Mouse (Mus musculus) heart, postnatal 0 days (tissue): ENCODE results near the gene Tex10. TPM values are rescaled to one million over a fixed set of nuclear protein-coding genes. Genes with fewer than 3 reads are reported as not detected.

Source experiments
- ATAC-seq: fragments of 200-750 bp; cut with Nextera tagmentation; 2 replicates; pipeline ENCODE4 v1.8.0; 2017; ENCODE audit warnings: low read depth, moderate number of reproducible peaks, moderate library complexity; ENCODE audit not compliant: insufficient read depth
- DNase-seq: peaks from one replicate; pipeline ENCODE4 v3.0.0-alpha.2; 2016; ENCODE audit warnings: low spot score
- H3K27ac ChIP-seq: fragments of 300-500 bp; sonication (generic); 2 replicates; pipeline ENCODE4 v1.5.1; 2014; ENCODE audit warnings: low read depth, mild to moderate bottlenecking
- H3K27me3 ChIP-seq: fragments of 300-500 bp; sonication (generic); 2 replicates; pipeline ENCODE4 v1.6.1; 2014; ENCODE audit warnings: low read length, mixed read lengths; ENCODE audit not compliant: control insufficient read depth, insufficient read depth
- H3K36me3 ChIP-seq: fragments of 300-500 bp; sonication (generic); replicated peaks from 2 replicates; pipeline ENCODE4 v1.6.1; 2014; ENCODE audit warnings: low read length, mixed read lengths; ENCODE audit not compliant: control insufficient read depth, insufficient read depth
- H3K4me1 ChIP-seq: fragments of 300-500 bp; sonication (generic); 2 replicates; pipeline ENCODE4 v1.6.1; 2014; ENCODE audit warnings: antibody characterized with exemption; ENCODE audit not compliant: control insufficient read depth, insufficient read depth
- H3K4me2 ChIP-seq: fragments of 300-500 bp; sonication (generic); 2 replicates; pipeline ENCODE4 v1.6.1; 2014; ENCODE audit warnings: low read depth, mild to moderate bottlenecking, low read length, moderate library complexity
- H3K4me3 ChIP-seq: fragments of 300-500 bp; sonication (generic); 2 replicates; pipeline ENCODE4 v1.5.1; 2014; ENCODE audit warnings: low read depth, low read length
- H3K9ac ChIP-seq: fragments of 300-500 bp; sonication (generic); replicated peaks from 2 replicates; pipeline ENCODE4 v1.6.1; 2014; ENCODE audit warnings: low read depth, low read length, mixed read lengths
- H3K9me3 ChIP-seq: fragments of 300-500 bp; sonication (generic); replicated peaks from 2 replicates; pipeline ENCODE4 v1.6.1; 2016; ENCODE audit warnings: low read length; ENCODE audit not compliant: control insufficient read depth
- CTCF ChIP-seq: IDR thresholded peaks from 2 replicates; pipeline ENCODE4 v1.5.1; 2016; ENCODE audit warnings: antibody characterized with exemption, control low read depth, low read depth
- EP300 ChIP-seq: IDR thresholded peaks from 2 replicates; pipeline ENCODE4 v1.6.1; 2016; ENCODE audit warnings: antibody characterized with exemption, low read depth
- WGBS: fragments of 180-500 bp; shearing (Covaris S2); extraction: QIAGEN DNeasy Blood & Tissue Kit; methylation state at CpG from one replicate; pipeline ENCODE4 v1.1.7; 2014; 5-methylcytosine and 5-hydroxymethylcytosine counted together
- polyA plus RNA-seq: library from polyadenylated mRNA; unstranded; fragments of >200 nt; fragmentation: Nextera tagmentation; extraction: Ambion mirVana; gene quantifications from 2 replicates; pipeline ENCODE4 v1.2.1, GENCODE M21; 2015
- total RNA-seq: library from RNA; depleted of rRNA; stranded (reverse); fragments of >200 nt; gene quantifications from 2 replicates; pipeline ENCODE4 v1.2.3, GENCODE M21; 2014; ENCODE audit warnings: low replicate concordance; rRNA removed

The Tex10 gene
- 18.2 and 23.6 TPM in 2 replicates for total RNA-seq
- polyA plus RNA-seq, result 14.5 and 16.0 TPM in 2 replicates

GRCm38 (mm10) chr4:48472792-48473650, at the start of gene Tex10:
TSS of gene Tex10 (minus strand) at chr4:48473459.
- Histone ChIP-seq H3K9ac (peak within 1 kb of the TSS; percentile 90), H3K4me3 (peak within 1 kb of the TSS; percentile 93), H3K27me3 (no peaks in the 10 kb centered on the region), H3K9me3 (no peaks in the 10 kb centered on the region), H3K36me3 (peaks cover 8% of the 10 kb centered on the region), H3K27ac (peak within 1 kb of the TSS; percentile 73), H3K4me2 (peak within 1 kb of the TSS; percentile 92), H3K4me1 (peaks cover 22% of the 10 kb centered on the region)
- DNase-seq, result peak; percentile 84
- TF ChIP-seq CTCF (no peak), EP300 (peak; percentile 20; the same call in 1 of the 2 replicates)
- peak; percentile 97 for ATAC-seq
- WGBS, result under 1% methylated on average over 89 of the region's 89 CpGs

GRCm38 (mm10) chr4:48510861-48511260, 37.6 kb upstream of the Tex10 start:
- 0 out of 2 replicates have a peak, but pooled peaks cover 3% of the 10 kb centered on the region for H3K9me3 ChIP-seq

GRCm38 (mm10) chr4:48492510-48492909, 19.3 kb upstream of the Tex10 start:
- H3K9ac ChIP-seq, result no peak overlapping the region
- no peaks in the 10 kb centered on the region for H3K27me3 ChIP-seq
- no peak overlapping the region for H3K4me2 ChIP-seq
- DNase-seq (no peak), ATAC-seq (no peak)
- no peak overlapping the region for H3K27ac ChIP-seq
- H3K36me3 ChIP-seq, result no peaks in the 10 kb centered on the region
- WGBS, result 47% methylated on average over 2 of the region's 2 CpGs
- H3K4me1 ChIP-seq, result no peaks in the 10 kb centered on the region
- no peak overlapping the region for H3K4me3 ChIP-seq
- TF ChIP-seq EP300 (no peak), CTCF (no peak)
- H3K9me3 ChIP-seq, result no peaks in the 10 kb centered on the region

More at GRCm38 (mm10) chr4:48510861-48511260, 37.6 kb upstream of the Tex10 start:
- H3K27ac ChIP-seq, result no peak overlapping the region
- ATAC-seq (no peak), DNase-seq (no peak)
- WGBS, result 29% methylated on average over 2 of the region's 2 CpGs
- TF ChIP-seq EP300, result no peak
- TF ChIP-seq CTCF, result no peak
- H3K27me3 ChIP-seq, result no peaks in the 10 kb centered on the region
- H3K4me2 ChIP-seq, result no peak overlapping the region
- no peak overlapping the region for H3K4me3 ChIP-seq
- H3K36me3 ChIP-seq, result no peaks in the 10 kb centered on the region
- no peaks in the 10 kb centered on the region for H3K4me1 ChIP-seq
- no peak overlapping the region for H3K9ac ChIP-seq

GRCm38 (mm10) chr4:48491290-48491743, 18.1 kb upstream of the Tex10 start:
- Histone ChIP-seq H3K4me2 (peak overlapping the region; percentile 51), H3K4me1 (no peaks in the 10 kb centered on the region), H3K27me3 (no peaks in the 10 kb centered on the region), H3K36me3 (no peaks in the 10 kb centered on the region), H3K27ac (no peak overlapping the region), H3K9me3 (no peaks in the 10 kb centered on the region), H3K9ac (no peak overlapping the region), H3K4me3 (peak overlapping the region; percentile 34)
- 9% methylated on average over 14 of the region's 14 CpGs for WGBS
- ATAC-seq, result no peak
- TF ChIP-seq CTCF (no peak), EP300 (no peak)
- no peak for DNase-seq

- no peak overlapping the region for H3K9ac ChIP-seq
- H3K27me3 ChIP-seq, result no peaks in the 10 kb centered on the region
- WGBS, result 65% methylated on average over 2 of the region's 2 CpGs
Observed at GRCm38 (mm10) chr4:48488916-48489315, 15.7 kb upstream of the Tex10 start.

More at GRCm38 (mm10) chr4:48488916-48489315, 15.7 kb upstream of the Tex10 start:
- Histone ChIP-seq H3K4me1 (no peaks in the 10 kb centered on the region), H3K4me3 (no peak overlapping the region), H3K36me3 (no peaks in the 10 kb centered on the region), H3K9me3 (no peaks in the 10 kb centered on the region), H3K4me2 (no peak overlapping the region), H3K27ac (no peak overlapping the region)
- DNase-seq, result no peak
- ATAC-seq, result no peak
- TF ChIP-seq CTCF (no peak), EP300 (no peak)
